In genomic region chr12:56918145-56918544, GRCm38 (mm10) we compare ENCODE assay signal across 26 mouse cellular contexts.
DNase-seq lines count a peak whose midpoint lies in the region; ATAC-seq and TF ChIP-seq lines count a peak whose summit lies in the region.
"Had no signal": no experiment of that assay in that cellular context is flagged by ENCODE, and none has a peak within 500 bp of the region (broad histone marks: within the 10 kb centered on the region; RNA-seq: fewer than 3 reads in every experiment).

No protein-coding gene starts in this region.

- H3K9me3 ChIP-seq in embryonic facial prominence, embryonic 11.5 days (replicated peaks; ENCODE audit: control insufficient read depth, low read length): no peaks in the 10 kb centered on the region
- no peaks in the 10 kb centered on the region for H3K9me3 ChIP-seq in embryonic facial prominence, embryonic 10.5 days
- H3K9me3 ChIP-seq in embryonic facial prominence, embryonic 14.5 days (ENCODE audit: control insufficient read depth, low read length): no peaks in the 10 kb centered on the region
- no peaks in the 10 kb centered on the region for H3K9me3 ChIP-seq in limb, embryonic 14.5 days (ENCODE audit: control insufficient read depth, low read length)
- H3K9me3 ChIP-seq: embryonic facial prominence, embryonic 12.5 days; embryonic facial prominence, embryonic 15.5 days; forebrain, embryonic 10.5 days; forebrain, embryonic 12.5 days; G1E had no signal

- H3K27me3 ChIP-seq in embryonic facial prominence, embryonic 11.5 days (ENCODE audit: control insufficient read depth, insufficient read depth, low read length): no peaks in the 10 kb centered on the region
- no peaks in the 10 kb centered on the region for H3K27me3 ChIP-seq in embryonic facial prominence, embryonic 10.5 days (replicated peaks; ENCODE audit: low read depth, poor library complexity, severe bottlenecking)
- H3K27me3 ChIP-seq in embryonic facial prominence, embryonic 14.5 days (replicated peaks; ENCODE audit: control insufficient read depth, insufficient read depth, low read length): no peaks in the 10 kb centered on the region
- no peaks in the 10 kb centered on the region for H3K27me3 ChIP-seq in limb, embryonic 14.5 days (ENCODE audit: control insufficient read depth, insufficient read depth, low read length)
- H3K27me3 ChIP-seq: CH12.LX; embryonic facial prominence, embryonic 12.5 days; embryonic facial prominence, embryonic 15.5 days; forebrain, embryonic 12.5 days; Patski had no signal

- 65% methylated on average over 6 of the region's 6 CpGs for WGBS in embryonic facial prominence, embryonic 11.5 days
- WGBS in embryonic facial prominence, embryonic 10.5 days: 73% methylated on average over 6 of the region's 6 CpGs
- 49% methylated on average over 6 of the region's 6 CpGs for WGBS in embryonic facial prominence, embryonic 14.5 days
- WGBS in limb, embryonic 14.5 days: 29% methylated on average over 6 of the region's 6 CpGs

- H3K4me1 ChIP-seq in embryonic facial prominence, embryonic 11.5 days (ENCODE audit: control insufficient read depth, insufficient read depth, low read length): no peaks in the 10 kb centered on the region
- no peaks in the 10 kb centered on the region for H3K4me1 ChIP-seq in embryonic facial prominence, embryonic 10.5 days
- no peaks in the 10 kb centered on the region for H3K4me1 ChIP-seq in embryonic facial prominence, embryonic 14.5 days (ENCODE audit: control insufficient read depth, insufficient read depth, low read length)
- H3K4me1 ChIP-seq in limb, embryonic 14.5 days (ENCODE audit: control insufficient read depth, insufficient read depth, low read length): no peaks in the 10 kb centered on the region
- H3K4me1 ChIP-seq: embryonic facial prominence, embryonic 12.5 days; embryonic facial prominence, embryonic 15.5 days; forebrain, embryonic 10.5 days; forebrain, embryonic 12.5 days had no signal

- no peak overlapping the region for H3K9ac ChIP-seq in embryonic facial prominence, embryonic 11.5 days (replicated peaks; ENCODE audit: low read length)
- no peak overlapping the region for H3K9ac ChIP-seq in embryonic facial prominence, embryonic 14.5 days (ENCODE audit: low read depth, low read length)
- no peak overlapping the region for H3K9ac ChIP-seq in limb, embryonic 14.5 days (ENCODE audit: low read depth, low read length, severe bottlenecking)
- H3K9ac ChIP-seq: embryonic facial prominence, embryonic 12.5 days; embryonic facial prominence, embryonic 15.5 days; forebrain, embryonic 12.5 days had no signal

- no peak overlapping the region for H3K4me3 ChIP-seq in embryonic facial prominence, embryonic 11.5 days (ENCODE audit: low read depth, low read length)
- H3K4me3 ChIP-seq in embryonic facial prominence, embryonic 10.5 days: no peak overlapping the region
- H3K4me3 ChIP-seq in embryonic facial prominence, embryonic 14.5 days (ENCODE audit: low read depth, low read length): no peak overlapping the region
- no peak overlapping the region for H3K4me3 ChIP-seq in limb, embryonic 14.5 days (replicated peaks; ENCODE audit: low read length)
- H3K4me3 ChIP-seq: embryonic facial prominence, embryonic 12.5 days; embryonic facial prominence, embryonic 15.5 days; erythroblast, embryonic 14.5 days; forebrain, embryonic 10.5 days; forebrain, embryonic 12.5 days had no signal

- no peak overlapping the region for H3K4me2 ChIP-seq in embryonic facial prominence, embryonic 11.5 days (ENCODE audit: low read depth, low read length)
- no peak overlapping the region for H3K4me2 ChIP-seq in embryonic facial prominence, embryonic 14.5 days (ENCODE audit: low read depth, low read length)
- H3K4me2 ChIP-seq in limb, embryonic 14.5 days (replicated peaks; ENCODE audit: low read depth, low read length, severe bottlenecking): no peak overlapping the region
- H3K4me2 ChIP-seq: embryonic facial prominence, embryonic 12.5 days; embryonic facial prominence, embryonic 15.5 days; forebrain, embryonic 12.5 days had no signal

- peak; percentile 11 for DNase-seq in embryonic facial prominence, embryonic 11.5 days (ENCODE audit: low spot score)
- no peak for DNase-seq in embryonic facial prominence, embryonic 10.5 days (ENCODE audit: low spot score)
- DNase-seq in embryonic facial prominence, embryonic 14.5 days (ENCODE audit: low spot score): peak; percentile 12
- DNase-seq in limb, embryonic 14.5 days (ENCODE audit: low spot score): peak; percentile 56
- DNase-seq in thymus, adult 18-20 months: no peak
- DNase-seq: adrenal gland, adult 8-10 months; adrenal gland, postnatal 14 days; adrenal gland, postnatal 36 days; B cell, adult 2 months; cerebellum, adult 11-12 months; cerebellum, adult 2 months; cerebellum, adult 9-10 months; cerebellum, postnatal 10 days; cerebellum, postnatal 25 days had no signal

- TF ChIP-seq POLR2A in limb, embryonic 14.5 days (IDR thresholded peaks at IDR 0.05; ENCODE audit: borderline replicate concordance, extremely low read depth, insufficient read depth, insufficient read length): no peak

- no peak for ATAC-seq in embryonic facial prominence, embryonic 11.5 days (replicated peaks; ENCODE audit: insufficient number of reproducible peaks, low FRiP score, low TSS enrichment, low read depth)
- ATAC-seq in embryonic facial prominence, embryonic 14.5 days (ENCODE audit: low read depth): no peak
- ATAC-seq in limb, embryonic 14.5 days (ENCODE audit: low FRiP score, low read depth): peak; percentile 71
- ATAC-seq: activated CD4-positive, CD25-positive, alpha-beta regulatory T cell, adult 4 months; CD4-positive, CD25-positive, alpha-beta regulatory T cell, adult 4 months; forebrain, embryonic 14.5 days; forebrain, embryonic 16.5 days; Patski had no signal

- H3K36me3 ChIP-seq in embryonic facial prominence, embryonic 11.5 days (replicated peaks; ENCODE audit: control insufficient read depth, insufficient read depth, low read depth, low read length): no peaks in the 10 kb centered on the region
- no peaks in the 10 kb centered on the region for H3K36me3 ChIP-seq in embryonic facial prominence, embryonic 10.5 days (replicated peaks)
- H3K36me3 ChIP-seq in embryonic facial prominence, embryonic 14.5 days (ENCODE audit: control insufficient read depth, insufficient read depth, low read length): no peaks in the 10 kb centered on the region
- no peaks in the 10 kb centered on the region for H3K36me3 ChIP-seq in limb, embryonic 14.5 days (ENCODE audit: control insufficient read depth, insufficient read depth, low read length)
- H3K36me3 ChIP-seq: embryonic facial prominence, embryonic 12.5 days; embryonic facial prominence, embryonic 15.5 days; forebrain, embryonic 10.5 days; forebrain, embryonic 12.5 days had no signal

- no peak overlapping the region for H3K27ac ChIP-seq in embryonic facial prominence, embryonic 11.5 days (replicated peaks; ENCODE audit: low read depth, low read length)
- no peak overlapping the region for H3K27ac ChIP-seq in embryonic facial prominence, embryonic 10.5 days (replicated peaks)
- no peak overlapping the region for H3K27ac ChIP-seq in embryonic facial prominence, embryonic 14.5 days (replicated peaks; ENCODE audit: low read depth, low read length)
- no peak overlapping the region for H3K27ac ChIP-seq in limb, embryonic 14.5 days (replicated peaks; ENCODE audit: low read depth, low read length)
- H3K27ac ChIP-seq: embryonic facial prominence, embryonic 12.5 days; embryonic facial prominence, embryonic 15.5 days; forebrain, embryonic 10.5 days; forebrain, embryonic 12.5 days had no signal

Comparison
In these comparisons a context has a peak if more than half of its experiments do, and no peak if none do; other contexts are left out.
1. DNase-seq: peak in embryonic facial prominence, embryonic 11.5 days (single experiment), embryonic facial prominence, embryonic 14.5 days (single experiment) and limb, embryonic 14.5 days (single experiment); none in embryonic facial prominence, embryonic 10.5 days (single experiment) and thymus, adult 18-20 months (0 of 2).